Mouse (Mus musculus) heart, embryonic 15.5 days (tissue): ENCODE data around the gene Rapgef3. TPM values are rescaled to one million over a fixed set of nuclear protein-coding genes. Genes with fewer than 3 reads are reported as not detected.

Experiments used
- ATAC-seq: fragments of 200-750 bp; cut with Nextera tagmentation; replicated peaks from 2 replicates; pipeline ENCODE4 v1.8.0; 2017; ENCODE audit warnings: low read depth, moderate TSS enrichment; ENCODE audit not compliant: insufficient number of reproducible peaks, insufficient read depth, low FRiP score
- H3K27ac ChIP-seq: fragments of 300-500 bp; sonication (generic); 2 replicates; pipeline ENCODE4 v1.5.1; 2015; ENCODE audit warnings: mild to moderate bottlenecking, inconsistent platforms
- H3K27me3 ChIP-seq: fragments of 300-500 bp; sonication (generic); 2 replicates; pipeline ENCODE4 v1.6.1; 2015; ENCODE audit warnings: inconsistent platforms
- H3K36me3 ChIP-seq: fragments of 300-500 bp; sonication (generic); 2 replicates; pipeline ENCODE4 v1.6.1; 2015; ENCODE audit warnings: mild to moderate bottlenecking, inconsistent platforms
- H3K4me1 ChIP-seq: fragments of 300-500 bp; sonication (generic); replicated peaks from 2 replicates; pipeline ENCODE4 v1.6.1; 2015; ENCODE audit warnings: inconsistent platforms
- H3K4me2 ChIP-seq: fragments of 300-500 bp; sonication (generic); 2 replicates; pipeline ENCODE4 v1.6.1; 2015; ENCODE audit warnings: inconsistent platforms, mild to moderate bottlenecking, moderate library complexity
- H3K4me3 ChIP-seq: fragments of 300-500 bp; sonication (generic); 2 replicates; pipeline ENCODE4 v1.5.1; 2015; ENCODE audit warnings: mild to moderate bottlenecking, inconsistent platforms
- H3K9ac ChIP-seq: fragments of 300-500 bp; sonication (generic); 2 replicates; pipeline ENCODE4 v1.6.1; 2015; ENCODE audit warnings: mild to moderate bottlenecking, inconsistent platforms
- H3K9me3 ChIP-seq: fragments of 300-500 bp; sonication (generic); replicated peaks from 2 replicates; pipeline ENCODE4 v1.6.1; 2016; ENCODE audit warnings: inconsistent platforms
- WGBS: fragments of 180-500 bp; shearing (Covaris S2); methylation state at CpG from one replicate; pipeline ENCODE4 v1.1.7; 2015; ENCODE audit warnings: mixed read lengths; 5-methylcytosine and 5-hydroxymethylcytosine counted together
- polyA plus RNA-seq: library from polyadenylated mRNA; unstranded; fragments of >200 nt; fragmentation: Nextera tagmentation; extraction: Ambion mirVana; gene quantifications from 2 replicates; pipeline ENCODE4 v1.2.1, GENCODE M21; 2015

Rapgef3 gene
- 20.0 and 24.0 TPM in 2 replicates for polyA plus RNA-seq

GRCm38 (mm10) chr15:97767280-97768186 is at the start of gene Rapgef3:
Gene Rapgef3, minus strand, starts transcription at chr15:97767972.
- WGBS: under 1% methylated on average over 44 of the region's 44 CpGs
- Histone ChIP-seq H3K27me3 (no peaks in the 10 kb centered on the region), H3K27ac (peak within 1 kb of the TSS; percentile 87), H3K4me3 (peak within 1 kb of the TSS; percentile 54), H3K9ac (peak within 1 kb of the TSS; percentile 70), H3K9me3 (no peaks in the 10 kb centered on the region), H3K4me1 (peaks cover 54% of the 10 kb centered on the region), H3K36me3 (no peaks in the 10 kb centered on the region), H3K4me2 (peak within 1 kb of the TSS; percentile 95)
- peak; percentile 84 for ATAC-seq

- no peaks in the 10 kb centered on the region for H3K9me3 ChIP-seq
- H3K27ac ChIP-seq: no peak overlapping the region
- H3K4me2 ChIP-seq: no peak overlapping the region
- no peaks in the 10 kb centered on the region for H3K27me3 ChIP-seq
- ATAC-seq: no peak
- H3K36me3 ChIP-seq: no peaks in the 10 kb centered on the region
- H3K4me1 ChIP-seq: peaks cover 60% of the 10 kb centered on the region
- no peak overlapping the region for H3K9ac ChIP-seq
- WGBS: 85% methylated on average over 17 of the region's 17 CpGs
- H3K4me3 ChIP-seq: no peak overlapping the region
Measured at GRCm38 (mm10) chr15:97816199-97816994, 48.6 kb upstream of the Rapgef3 start.

GRCm38 (mm10) chr15:97815254-97815653 is 47.5 kb upstream of the Rapgef3 start:
- no peak overlapping the region for H3K9ac ChIP-seq
- H3K4me3 ChIP-seq: no peak overlapping the region
- H3K27me3 ChIP-seq: no peaks in the 10 kb centered on the region
- 0 out of 2 replicates have a peak overlapping the region, but pooled peaks have one; percentile 5 for H3K27ac ChIP-seq
- H3K9me3 ChIP-seq: no peaks in the 10 kb centered on the region
- peaks cover 52% of the 10 kb centered on the region for H3K4me1 ChIP-seq
- H3K4me2 ChIP-seq: no peak overlapping the region
- ATAC-seq: no peak
- H3K36me3 ChIP-seq: peaks cover 8% of the 10 kb centered on the region
- 92% methylated on average over 4 of the region's 4 CpGs for WGBS

- H3K36me3 ChIP-seq: peaks cover 13% of the 10 kb centered on the region
- H3K27me3 ChIP-seq: no peaks in the 10 kb centered on the region
- H3K9me3 ChIP-seq: no peaks in the 10 kb centered on the region
- H3K4me3 ChIP-seq: no peak overlapping the region
- ATAC-seq: no peak
- peak overlapping the region; percentile 5; the same call in 1 of the 2 replicates for H3K27ac ChIP-seq
- 37% methylated on average over 5 of the region's 5 CpGs for WGBS
- H3K9ac ChIP-seq: no peak overlapping the region
- no peak overlapping the region for H3K4me2 ChIP-seq
- peaks cover 48% of the 10 kb centered on the region for H3K4me1 ChIP-seq
Measured at GRCm38 (mm10) chr15:97814703-97815102, 46.9 kb upstream of the Rapgef3 start.

GRCm38 (mm10) chr15:97813452-97814204 is 45.9 kb upstream of the Rapgef3 start:
- Histone ChIP-seq H3K27ac (peak overlapping the region; percentile 60), H3K27me3 (no peaks in the 10 kb centered on the region), H3K9ac (no peak overlapping the region), H3K9me3 (no peaks in the 10 kb centered on the region), H3K4me3 (no peak overlapping the region), H3K4me1 (peaks cover 47% of the 10 kb centered on the region), H3K4me2 (no peak overlapping the region), H3K36me3 (peaks cover 23% of the 10 kb centered on the region)
- ATAC-seq: no peak
- WGBS: 54% methylated on average over 21 of the region's 21 CpGs

- Histone ChIP-seq H3K4me3 (no peak overlapping the region), H3K4me2 (no peak overlapping the region), H3K27me3 (no peaks in the 10 kb centered on the region), H3K9me3 (no peaks in the 10 kb centered on the region), H3K9ac (no peak overlapping the region), H3K4me1 (peaks cover 47% of the 10 kb centered on the region), H3K36me3 (peaks cover 28% of the 10 kb centered on the region), H3K27ac (peak overlapping the region; percentile 60)
- no peak for ATAC-seq
- WGBS: 75% methylated on average over 7 of the region's 7 CpGs
Measured at GRCm38 (mm10) chr15:97812875-97813274, 45.1 kb upstream of the Rapgef3 start.

GRCm38 (mm10) chr15:97812126-97812525 is 44.4 kb upstream of the Rapgef3 start:
- H3K27ac ChIP-seq: peak overlapping the region; percentile 60
- peak; percentile 68 for ATAC-seq
- H3K27me3 ChIP-seq: no peaks in the 10 kb centered on the region
- no peak overlapping the region for H3K4me3 ChIP-seq
- H3K4me2 ChIP-seq: no peak overlapping the region; the same call in 1 of the 2 replicates
- 47% methylated on average over 6 of the region's 6 CpGs for WGBS
- peaks cover 47% of the 10 kb centered on the region for H3K4me1 ChIP-seq
- H3K9ac ChIP-seq: no peak overlapping the region
- no peaks in the 10 kb centered on the region for H3K9me3 ChIP-seq
- peaks cover 35% of the 10 kb centered on the region for H3K36me3 ChIP-seq

- Histone ChIP-seq H3K36me3 (peaks cover 41% of the 10 kb centered on the region), H3K4me3 (no peak overlapping the region), H3K27ac (peak overlapping the region; percentile 60), H3K9me3 (no peaks in the 10 kb centered on the region), H3K4me1 (peaks cover 47% of the 10 kb centered on the region), H3K4me2 (no peak overlapping the region), H3K27me3 (no peaks in the 10 kb centered on the region), H3K9ac (no peak overlapping the region)
- no peak for ATAC-seq
- 89% methylated on average over 9 of the region's 9 CpGs for WGBS
Measured at GRCm38 (mm10) chr15:97811307-97811706, 43.5 kb upstream of the Rapgef3 start.

- no peak overlapping the region for H3K9ac ChIP-seq
- H3K36me3 ChIP-seq: peaks cover 45% of the 10 kb centered on the region
- WGBS: 83% methylated on average over 5 of the region's 5 CpGs
- H3K4me1 ChIP-seq: peaks cover 43% of the 10 kb centered on the region
- H3K4me3 ChIP-seq: no peak overlapping the region
- H3K27ac ChIP-seq: no peak overlapping the region
- ATAC-seq: no peak
- H3K4me2 ChIP-seq: no peak overlapping the region
- H3K27me3 ChIP-seq: no peaks in the 10 kb centered on the region
- H3K9me3 ChIP-seq: no peaks in the 10 kb centered on the region
Measured at GRCm38 (mm10) chr15:97810399-97810798, 42.6 kb upstream of the Rapgef3 start.

- no peaks in the 10 kb centered on the region for H3K27me3 ChIP-seq
- H3K4me2 ChIP-seq: no peak overlapping the region
- no peak for ATAC-seq
- no peak overlapping the region for H3K4me3 ChIP-seq
- H3K9me3 ChIP-seq: no peaks in the 10 kb centered on the region
- H3K9ac ChIP-seq: no peak overlapping the region
- 86% methylated on average over 5 of the region's 5 CpGs for WGBS
- peaks cover 39% of the 10 kb centered on the region for H3K4me1 ChIP-seq
- no peak overlapping the region for H3K27ac ChIP-seq
- peaks cover 49% of the 10 kb centered on the region for H3K36me3 ChIP-seq
Measured at GRCm38 (mm10) chr15:97809942-97810341, 42.2 kb upstream of the Rapgef3 start.

- Histone ChIP-seq H3K36me3 (peaks cover 54% of the 10 kb centered on the region), H3K27me3 (no peaks in the 10 kb centered on the region), H3K9ac (no peak overlapping the region), H3K27ac (no peak overlapping the region), H3K4me2 (no peak overlapping the region), H3K4me3 (no peak overlapping the region), H3K9me3 (no peaks in the 10 kb centered on the region), H3K4me1 (peaks cover 32% of the 10 kb centered on the region)
- 83% methylated on average over 14 of the region's 14 CpGs for WGBS
- no peak for ATAC-seq
Measured at GRCm38 (mm10) chr15:97809206-97809605, 41.4 kb upstream of the Rapgef3 start.
